Mouse (Mus musculus): ENCODE data around the gene Minpp1. TPM values are rescaled to one million over a fixed set of nuclear protein-coding genes. Genes with fewer than 3 reads are reported as not detected.
A peak's percentile ranks its signal among the peaks of the same experiment; 100 is the strongest.

The Minpp1 gene
- polyA plus RNA-seq, 1 experiment from 2014 or later, result 64.0 TPM

- no peaks in the 10 kb centered on the region for H3K27me3 ChIP-seq (ENCODE audit: insufficient read depth, poor library complexity, severe bottlenecking)
- WGBS, result 85% methylated on average over 3 of the region's 3 CpGs
- no peak overlapping the region for H3K4me3 ChIP-seq
- H3K9me3 ChIP-seq, result peaks cover 5% of the 10 kb centered on the region
- no peak for DNase-seq (ENCODE audit: low spot score)
- no peak overlapping the region for H3K27ac ChIP-seq
- H3K4me1 ChIP-seq (replicated peaks), result 0 out of 2 replicates have a peak, but pooled peaks cover 5% of the 10 kb centered on the region
- peaks cover 16% of the 10 kb centered on the region for H3K36me3 ChIP-seq
Observed at GRCm38 (mm10) chr19:32521446-32521845, 35.9 kb downstream of the Minpp1 start.

- Histone ChIP-seq H3K27me3 (ENCODE audit: insufficient read depth, poor library complexity, severe bottlenecking) (no peaks in the 10 kb centered on the region), H3K4me3 (no peak overlapping the region), H3K27ac (no peak overlapping the region), H3K36me3 (peaks cover 8% of the 10 kb centered on the region), H3K9me3 (peaks cover 5% of the 10 kb centered on the region), H3K4me1 (replicated peaks) (0 out of 2 replicates have a peak, but pooled peaks cover 5% of the 10 kb centered on the region)
- WGBS, result 96% methylated on average over 5 of the region's 5 CpGs
- no peak for DNase-seq (ENCODE audit: low spot score)
Observed at GRCm38 (mm10) chr19:32522247-32522646, 36.7 kb downstream of the Minpp1 start.

DNA sequence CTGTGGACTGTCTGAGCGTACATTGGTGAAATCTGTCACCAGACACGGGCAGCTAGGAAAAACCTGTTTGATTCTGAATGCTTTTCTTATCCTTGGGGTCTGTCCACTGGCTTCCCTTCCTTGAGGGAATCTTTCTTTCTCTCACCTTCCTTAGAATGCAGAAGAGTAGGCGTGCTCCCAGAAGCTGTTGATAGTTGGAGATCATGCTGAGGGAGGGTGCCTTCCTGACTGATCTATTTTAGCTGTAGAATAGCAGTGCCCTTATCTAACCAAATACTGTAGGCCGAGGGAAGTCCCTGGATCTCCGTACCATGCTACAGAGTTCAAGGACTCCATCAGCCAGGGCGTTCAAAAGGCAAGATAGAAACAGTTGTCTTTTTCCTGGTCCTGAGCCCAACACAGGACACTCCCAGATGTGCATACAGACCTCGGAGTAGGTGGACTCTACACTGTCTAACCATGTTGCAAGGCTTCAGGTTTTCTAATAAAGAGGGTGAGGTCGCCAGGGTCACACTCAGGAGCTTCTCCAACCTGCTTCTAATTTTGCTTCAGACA is 37.3 kb downstream of the Minpp1 start:
- peaks cover 5% of the 10 kb centered on the region for H3K9me3 ChIP-seq
- no peaks in the 10 kb centered on the region for H3K27me3 ChIP-seq (ENCODE audit: insufficient read depth, poor library complexity, severe bottlenecking)
- H3K36me3 ChIP-seq, result peaks cover 3% of the 10 kb centered on the region; the same call in 1 of the 2 replicates
- DNase-seq (ENCODE audit: low spot score), result no peak
- 86% methylated on average over 8 of the region's 8 CpGs for WGBS
- H3K4me1 ChIP-seq (replicated peaks), result 0 out of 2 replicates have a peak, but pooled peaks cover 5% of the 10 kb centered on the region
- H3K4me3 ChIP-seq, result no peak overlapping the region
- H3K27ac ChIP-seq, result no peak overlapping the region

GRCm38 (mm10) chr19:32523769-32524515 is 38.4 kb downstream of the Minpp1 start:
- Histone ChIP-seq H3K27me3 (ENCODE audit: insufficient read depth, poor library complexity, severe bottlenecking) (no peaks in the 10 kb centered on the region), H3K4me3 (no peak overlapping the region), H3K4me1 (replicated peaks) (0 out of 2 replicates have a peak, but pooled peaks cover 5% of the 10 kb centered on the region), H3K36me3 (no peaks in the 10 kb centered on the region), H3K27ac (no peak overlapping the region), H3K9me3 (peaks cover 5% of the 10 kb centered on the region)
- DNase-seq (ENCODE audit: low spot score), result no peak
- 82% methylated on average over 14 of the region's 14 CpGs for WGBS

- H3K27me3 ChIP-seq (ENCODE audit: insufficient read depth, poor library complexity, severe bottlenecking), result no peaks in the 10 kb centered on the region
- H3K36me3 ChIP-seq, result no peaks in the 10 kb centered on the region
- no peak overlapping the region for H3K27ac ChIP-seq
- no peak overlapping the region for H3K4me3 ChIP-seq
- H3K4me1 ChIP-seq (replicated peaks), result 0 out of 2 replicates have a peak, but pooled peaks cover 5% of the 10 kb centered on the region
- H3K9me3 ChIP-seq, result peaks cover 5% of the 10 kb centered on the region
- peak; percentile 4 for DNase-seq (ENCODE audit: low spot score)
- 71% methylated on average over 3 of the region's 3 CpGs for WGBS
Observed at GRCm38 (mm10) chr19:32524516-32524860, 38.9 kb downstream of the Minpp1 start.

DNA sequence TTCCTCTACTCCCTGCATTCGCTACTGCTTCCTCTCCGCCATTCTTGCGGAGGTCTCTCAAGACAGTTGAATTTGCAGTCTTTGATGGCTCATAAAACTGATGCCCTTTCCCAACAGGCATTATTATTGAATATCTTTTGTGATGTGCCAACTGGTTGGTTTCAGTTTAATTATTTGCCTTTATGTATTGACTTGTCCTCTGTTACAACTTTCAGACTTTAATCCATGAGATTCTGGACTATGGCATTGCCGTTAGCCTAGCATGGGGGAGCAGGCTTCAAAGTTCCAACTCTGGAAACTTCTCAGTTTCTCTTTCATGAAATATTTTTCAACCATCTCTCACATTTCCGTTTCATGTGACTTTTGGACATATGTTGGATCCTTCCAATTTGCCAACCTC is 41.6 kb downstream of the Minpp1 start:
- Histone ChIP-seq H3K27ac (no peak overlapping the region), H3K27me3 (ENCODE audit: insufficient read depth, poor library complexity, severe bottlenecking) (no peaks in the 10 kb centered on the region), H3K36me3 (no peaks in the 10 kb centered on the region), H3K9me3 (no peaks in the 10 kb centered on the region), H3K4me3 (no peak overlapping the region), H3K4me1 (replicated peaks) (0 out of 2 replicates have a peak, but pooled peaks cover 5% of the 10 kb centered on the region)
- DNase-seq (ENCODE audit: low spot score), result no peak
- 91% methylated on average over 5 of the region's 5 CpGs for WGBS

GRCm38 (mm10) chr19:32528723-32529122 is 43.2 kb downstream of the Minpp1 start:
- no peak overlapping the region for H3K4me3 ChIP-seq
- no peaks in the 10 kb centered on the region for H3K27me3 ChIP-seq (ENCODE audit: insufficient read depth, poor library complexity, severe bottlenecking)
- H3K27ac ChIP-seq, result no peak overlapping the region
- 69% methylated on average over 3 of the region's 3 CpGs for WGBS
- no peak for DNase-seq (ENCODE audit: low spot score)
- H3K9me3 ChIP-seq, result no peaks in the 10 kb centered on the region
- H3K36me3 ChIP-seq, result no peaks in the 10 kb centered on the region
- H3K4me1 ChIP-seq (replicated peaks), result 0 out of 2 replicates have a peak, but pooled peaks cover 5% of the 10 kb centered on the region

DNA sequence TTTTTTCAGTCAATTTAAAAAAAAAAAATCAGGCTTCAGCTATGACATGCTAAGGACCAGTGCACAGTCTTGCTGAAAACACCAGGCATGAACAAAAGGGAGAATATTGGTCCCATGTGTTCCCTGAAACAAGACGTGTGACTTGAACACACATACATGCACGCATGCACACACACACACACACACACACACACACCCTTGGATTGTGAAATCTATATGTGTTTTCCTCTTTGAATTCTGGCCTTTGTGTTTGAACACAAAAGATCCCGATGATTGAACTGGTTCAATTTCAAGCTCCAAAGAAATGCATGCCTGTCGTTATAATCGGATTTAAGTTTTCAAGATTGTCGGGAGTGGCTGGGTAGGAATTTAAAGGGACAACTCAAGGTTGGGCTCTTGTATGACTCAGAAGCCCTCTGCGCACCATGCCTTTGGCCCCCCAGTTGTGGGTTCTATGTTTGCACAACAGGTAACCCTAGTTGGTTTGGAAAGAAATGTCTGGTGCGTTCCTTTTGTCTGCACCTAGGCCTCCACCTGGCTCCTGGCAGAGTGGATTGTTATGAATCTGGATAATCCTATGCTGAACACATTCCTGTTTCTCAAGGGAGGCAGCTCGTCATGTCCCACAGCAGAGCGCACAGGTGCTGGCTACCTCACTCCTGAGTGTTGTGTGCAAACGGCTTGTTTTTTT is 43.8 kb downstream of the Minpp1 start:
- Histone ChIP-seq H3K36me3 (no peaks in the 10 kb centered on the region), H3K4me1 (replicated peaks) (0 out of 2 replicates have a peak, but pooled peaks cover 3% of the 10 kb centered on the region), H3K27ac (no peak overlapping the region), H3K9me3 (no peaks in the 10 kb centered on the region), H3K4me3 (no peak overlapping the region), H3K27me3 (ENCODE audit: insufficient read depth, poor library complexity, severe bottlenecking) (no peaks in the 10 kb centered on the region)
- WGBS, result 85% methylated on average over 11 of the region's 11 CpGs
- no peak for DNase-seq (ENCODE audit: low spot score)

- Histone ChIP-seq H3K36me3 (no peaks in the 10 kb centered on the region), H3K9me3 (no peaks in the 10 kb centered on the region), H3K27me3 (ENCODE audit: insufficient read depth, poor library complexity, severe bottlenecking) (no peaks in the 10 kb centered on the region), H3K4me3 (no peak overlapping the region), H3K4me1 (replicated peaks) (no peaks in the 10 kb centered on the region), H3K27ac (no peak overlapping the region)
- WGBS, result 88% methylated on average over 7 of the region's 7 CpGs
- no peak for DNase-seq (ENCODE audit: low spot score)
Observed at GRCm38 (mm10) chr19:32530296-32530695, 44.7 kb downstream of the Minpp1 start.

DNA sequence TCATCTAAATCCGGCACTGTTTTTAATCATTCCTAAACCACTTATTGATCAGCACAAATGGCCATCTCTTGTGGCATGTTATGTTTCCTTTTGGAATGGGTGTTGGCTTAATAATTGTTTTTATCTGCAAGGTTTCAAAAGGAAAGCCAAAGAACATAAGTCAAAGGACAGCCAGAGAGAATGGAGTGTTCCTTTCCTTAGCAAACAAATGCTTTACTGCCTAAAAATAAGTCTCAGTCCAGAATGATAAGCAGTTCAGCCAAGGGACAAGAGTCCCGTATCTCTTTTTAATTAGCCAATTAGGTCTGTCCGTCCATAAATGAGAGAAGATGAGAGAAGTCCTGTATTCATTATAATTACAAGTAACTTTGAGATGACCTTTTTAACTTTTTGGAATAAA is 46.8 kb downstream of the Minpp1 start:
- no peaks in the 10 kb centered on the region for H3K36me3 ChIP-seq
- no peak overlapping the region for H3K27ac ChIP-seq
- WGBS, result 90% methylated on average over 3 of the region's 3 CpGs
- H3K9me3 ChIP-seq, result no peaks in the 10 kb centered on the region
- DNase-seq (ENCODE audit: low spot score), result no peak
- H3K27me3 ChIP-seq (ENCODE audit: insufficient read depth, poor library complexity, severe bottlenecking), result no peaks in the 10 kb centered on the region
- no peak overlapping the region for H3K4me3 ChIP-seq
- H3K4me1 ChIP-seq (replicated peaks), result no peaks in the 10 kb centered on the region

DNA sequence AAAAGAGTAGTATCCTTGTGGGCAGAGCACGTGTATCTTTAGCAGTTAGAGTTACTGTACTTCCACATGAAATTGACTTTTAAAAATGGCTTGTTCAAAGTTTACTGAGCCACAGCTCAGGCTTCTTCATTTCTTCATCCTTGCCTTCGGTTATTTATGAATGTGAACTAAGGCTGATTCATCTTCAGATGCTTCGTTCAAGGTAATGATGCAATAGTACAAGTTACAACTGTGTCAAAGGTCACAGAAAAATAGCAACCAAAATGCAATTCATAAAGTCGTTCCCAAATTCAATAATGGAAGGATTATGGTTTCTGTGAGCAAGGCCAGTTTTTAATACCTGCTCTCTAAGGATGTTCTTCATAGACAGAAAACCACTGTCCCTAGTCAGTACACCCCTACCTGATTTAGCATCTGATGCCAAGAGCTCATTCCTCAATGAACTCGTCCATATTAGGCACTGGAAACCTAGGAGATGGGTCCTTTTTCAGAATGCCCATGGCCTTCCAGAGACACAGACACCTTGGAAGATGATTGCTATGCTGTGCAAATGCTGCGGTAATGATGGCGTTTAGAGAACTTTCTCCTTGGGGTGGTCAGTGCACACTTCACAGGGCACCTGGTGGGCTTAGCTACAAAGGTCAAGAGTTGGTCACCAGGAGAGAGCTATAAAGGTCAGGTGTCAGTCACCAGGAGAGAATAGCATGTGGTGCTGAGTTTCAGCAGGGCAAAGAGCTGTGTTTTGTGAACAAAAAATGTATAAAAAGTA is 47.4 kb downstream of the Minpp1 start:
- 78% methylated on average over 7 of the region's 7 CpGs for WGBS
- DNase-seq (ENCODE audit: low spot score), result no peak
- no peak overlapping the region for H3K27ac ChIP-seq
- no peaks in the 10 kb centered on the region for H3K9me3 ChIP-seq
- no peaks in the 10 kb centered on the region for H3K4me1 ChIP-seq (replicated peaks)
- no peak overlapping the region for H3K4me3 ChIP-seq
- no peaks in the 10 kb centered on the region for H3K36me3 ChIP-seq
- no peaks in the 10 kb centered on the region for H3K27me3 ChIP-seq (ENCODE audit: insufficient read depth, poor library complexity, severe bottlenecking)

DNA sequence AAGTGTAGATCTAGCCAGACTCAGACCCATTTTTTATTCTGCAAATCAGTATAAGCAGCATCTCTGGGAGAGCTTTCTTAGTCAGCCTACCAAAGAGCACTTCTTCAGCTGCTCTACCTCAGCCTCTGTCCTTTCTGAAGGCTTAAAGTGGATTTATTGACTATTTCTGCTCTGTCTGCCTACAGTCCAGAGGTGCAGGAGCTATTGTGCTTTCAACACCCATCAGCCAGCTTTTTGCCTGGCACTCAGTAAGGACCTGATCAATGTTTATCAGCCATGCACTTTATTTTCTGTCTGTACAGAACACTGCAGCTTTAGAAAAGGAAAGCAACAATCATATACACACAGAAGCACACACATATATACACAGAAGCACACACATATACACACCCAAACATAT is 49.3 kb downstream of the Minpp1 start:
- no peak for DNase-seq (ENCODE audit: low spot score)
- H3K4me1 ChIP-seq (replicated peaks), result no peaks in the 10 kb centered on the region
- H3K27ac ChIP-seq, result no peak overlapping the region
- H3K27me3 ChIP-seq (ENCODE audit: insufficient read depth, poor library complexity, severe bottlenecking), result no peaks in the 10 kb centered on the region
- H3K9me3 ChIP-seq, result no peaks in the 10 kb centered on the region
- no peak overlapping the region for H3K4me3 ChIP-seq
- no peaks in the 10 kb centered on the region for H3K36me3 ChIP-seq
